Mouse (Mus musculus): ENCODE data around the gene Ptgis. TPM values are rescaled to one million over a fixed set of nuclear protein-coding genes. Genes with fewer than 3 reads are reported as not detected.
"Not testable (repeated sequence)": the region's sequence is repeated elsewhere in the genome, so short reads cannot be mapped to it uniquely, and the experiment has no call there.

Gene Ptgis
- polyA plus RNA-seq, 1 experiment from 2014 or later = 23.9 TPM

- ATAC-seq (ENCODE audit: insufficient number of reproducible peaks, insufficient read depth, low FRiP score, low TSS enrichment, low read depth) = no peak
- Histone ChIP-seq H3K4me1 (replicated peaks) (0 out of 2 replicates have a peak, but pooled peaks cover 5% of the 10 kb centered on the region), H3K4me2 (no peak overlapping the region), H3K36me3 (peaks cover 29% of the 10 kb centered on the region), H3K27me3 (no peaks in the 10 kb centered on the region), H3K9ac (replicated peaks) (no peak overlapping the region), H3K9me3 (no peaks in the 10 kb centered on the region), H3K27ac (no peak overlapping the region), H3K4me3 (replicated peaks) (no peak overlapping the region)
- WGBS = 89% methylated on average over 9 of the region's 9 CpGs
Measured at GRCm38 (mm10) chr2:167209900-167210299, 30.5 kb downstream of the Ptgis start.

DNA sequence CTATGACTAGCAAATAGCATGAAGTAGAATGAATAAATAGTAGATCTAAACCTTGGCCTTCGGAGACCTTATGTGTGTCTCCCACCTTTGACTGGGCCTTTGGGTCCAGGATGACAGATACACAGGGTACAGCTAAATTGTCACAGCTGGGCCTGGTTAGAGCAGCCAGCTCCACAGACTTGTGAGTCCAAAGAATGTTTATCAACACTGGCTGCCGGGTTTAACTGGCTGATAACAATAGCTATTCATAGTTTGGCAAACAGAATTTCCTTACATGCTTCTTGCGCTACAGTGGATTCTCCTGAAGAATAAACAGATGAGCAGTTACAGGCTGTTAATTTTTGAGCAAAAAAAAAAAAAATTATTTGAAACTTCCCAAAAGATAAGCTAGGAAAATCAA lies 31.4 kb downstream of the Ptgis start:
- Histone ChIP-seq H3K27me3 (no peaks in the 10 kb centered on the region), H3K4me3 (replicated peaks) (no peak overlapping the region), H3K4me1 (replicated peaks) (0 out of 2 replicates have a peak, but pooled peaks cover 5% of the 10 kb centered on the region), H3K36me3 (peaks cover 30% of the 10 kb centered on the region; the same call in 1 of the 2 replicates), H3K4me2 (no peak overlapping the region), H3K9ac (replicated peaks) (no peak overlapping the region), H3K27ac (no peak overlapping the region), H3K9me3 (no peaks in the 10 kb centered on the region)
- ATAC-seq (ENCODE audit: insufficient number of reproducible peaks, insufficient read depth, low FRiP score, low TSS enrichment, low read depth) = no peak
- WGBS = 93% methylated on average over 3 of the region's 3 CpGs

- no peak for ATAC-seq (ENCODE audit: insufficient number of reproducible peaks, insufficient read depth, low FRiP score, low TSS enrichment, low read depth)
- Histone ChIP-seq H3K27me3 (no peaks in the 10 kb centered on the region), H3K36me3 (peaks cover 20% of the 10 kb centered on the region; the same call in 1 of the 2 replicates), H3K9me3 (no peaks in the 10 kb centered on the region), H3K4me2 (no peak overlapping the region), H3K27ac (no peak overlapping the region), H3K4me3 (replicated peaks) (no peak overlapping the region), H3K9ac (replicated peaks) (no peak overlapping the region; the same call in 1 of the 2 replicates), H3K4me1 (replicated peaks) (0 out of 2 replicates have a peak, but pooled peaks cover 5% of the 10 kb centered on the region)
- WGBS = 89% methylated on average over 18 of the region's 18 CpGs
Measured at GRCm38 (mm10) chr2:167205918-167206629, 34.3 kb downstream of the Ptgis start.

- H3K4me2 ChIP-seq; ATAC-seq (ENCODE audit: insufficient number of reproducible peaks, insufficient read depth, low FRiP score, low TSS enrichment, low read depth); H3K4me3 ChIP-seq (replicated peaks); H3K27me3 ChIP-seq; H3K4me1 ChIP-seq (replicated peaks); H3K27ac ChIP-seq; H3K9me3 ChIP-seq; H3K9ac ChIP-seq (replicated peaks): not testable (repeated sequence)
- H3K36me3 ChIP-seq = peaks cover 20% of the 10 kb centered on the region; the same call in 1 of the 2 replicates
- 88% methylated on average over 5 of the region's 5 CpGs for WGBS
Measured at GRCm38 (mm10) chr2:167204686-167205085, 35.7 kb downstream of the Ptgis start.

- no peak for ATAC-seq (ENCODE audit: insufficient number of reproducible peaks, insufficient read depth, low FRiP score, low TSS enrichment, low read depth)
- H3K4me3 ChIP-seq (replicated peaks) = no peak overlapping the region
Measured at GRCm38 (mm10) chr2:167203505-167204166, 36.8 kb downstream of the Ptgis start.

DNA sequence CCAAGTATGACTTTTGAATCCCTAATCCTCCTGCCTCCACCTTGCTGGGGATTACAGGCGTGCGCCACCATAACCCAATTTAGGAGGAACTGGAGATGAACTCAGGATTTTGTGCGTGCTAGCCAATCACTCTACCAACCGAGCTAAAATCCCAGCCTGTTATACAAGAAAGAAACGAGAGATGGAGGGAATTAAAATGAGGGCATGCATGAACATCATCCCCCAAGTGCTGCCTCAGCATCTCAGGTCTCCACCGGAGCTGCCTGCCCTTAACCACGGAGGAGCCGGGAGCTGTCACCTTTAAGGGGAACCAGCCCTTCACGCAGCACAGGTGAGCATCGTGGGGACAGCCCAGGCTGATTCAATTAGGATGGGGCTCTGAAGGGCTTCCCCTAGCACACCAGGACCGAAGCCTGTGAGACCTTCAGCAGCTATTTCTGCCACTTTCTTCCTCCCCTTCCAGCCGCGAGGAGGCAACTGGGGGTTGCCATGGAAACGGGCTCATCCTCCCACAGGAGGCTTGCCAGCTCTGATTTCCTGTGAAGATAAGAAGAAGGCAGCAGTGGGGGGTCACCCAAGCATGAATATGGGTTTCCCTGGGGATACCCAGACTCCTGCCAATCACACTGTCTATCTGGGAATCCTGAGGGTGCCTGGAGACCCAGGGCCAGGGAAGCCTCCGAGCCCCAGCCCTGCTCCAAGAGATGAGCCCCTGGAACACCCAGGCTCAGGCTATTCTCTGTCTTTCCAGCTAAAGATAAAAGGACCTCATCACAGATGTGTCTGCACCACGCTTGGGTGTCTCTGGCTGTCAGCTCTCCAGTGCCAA lies 38.7 kb downstream of the Ptgis start:
- 0 out of 2 replicates have a peak, but pooled peaks cover 7% of the 10 kb centered on the region for H3K4me1 ChIP-seq (replicated peaks)
- H3K27me3 ChIP-seq = no peaks in the 10 kb centered on the region
- no peak for ATAC-seq (ENCODE audit: insufficient number of reproducible peaks, insufficient read depth, low FRiP score, low TSS enrichment, low read depth)
- WGBS = 50% methylated on average over 16 of the region's 16 CpGs
- H3K36me3 ChIP-seq = peaks cover 12% of the 10 kb centered on the region; the same call in 1 of the 2 replicates
- H3K27ac ChIP-seq = no peak overlapping the region
- H3K4me3 ChIP-seq (replicated peaks) = no peak overlapping the region
- H3K4me2 ChIP-seq = no peak overlapping the region
- no peak overlapping the region for H3K9ac ChIP-seq (replicated peaks)
- H3K9me3 ChIP-seq = no peaks in the 10 kb centered on the region

More at GRCm38 (mm10) chr2:167203505-167204166, 36.8 kb downstream of the Ptgis start:
- H3K36me3 ChIP-seq = peaks cover 20% of the 10 kb centered on the region; the same call in 1 of the 2 replicates
- 0 out of 2 replicates have a peak, but pooled peaks cover 6% of the 10 kb centered on the region for H3K4me1 ChIP-seq (replicated peaks)
- H3K27me3 ChIP-seq = no peaks in the 10 kb centered on the region
- no peak overlapping the region for H3K9ac ChIP-seq (replicated peaks)
- WGBS = 78% methylated on average over 7 of the region's 7 CpGs
- H3K27ac ChIP-seq = no peak overlapping the region
- no peaks in the 10 kb centered on the region for H3K9me3 ChIP-seq
- no peak overlapping the region for H3K4me2 ChIP-seq

DNA sequence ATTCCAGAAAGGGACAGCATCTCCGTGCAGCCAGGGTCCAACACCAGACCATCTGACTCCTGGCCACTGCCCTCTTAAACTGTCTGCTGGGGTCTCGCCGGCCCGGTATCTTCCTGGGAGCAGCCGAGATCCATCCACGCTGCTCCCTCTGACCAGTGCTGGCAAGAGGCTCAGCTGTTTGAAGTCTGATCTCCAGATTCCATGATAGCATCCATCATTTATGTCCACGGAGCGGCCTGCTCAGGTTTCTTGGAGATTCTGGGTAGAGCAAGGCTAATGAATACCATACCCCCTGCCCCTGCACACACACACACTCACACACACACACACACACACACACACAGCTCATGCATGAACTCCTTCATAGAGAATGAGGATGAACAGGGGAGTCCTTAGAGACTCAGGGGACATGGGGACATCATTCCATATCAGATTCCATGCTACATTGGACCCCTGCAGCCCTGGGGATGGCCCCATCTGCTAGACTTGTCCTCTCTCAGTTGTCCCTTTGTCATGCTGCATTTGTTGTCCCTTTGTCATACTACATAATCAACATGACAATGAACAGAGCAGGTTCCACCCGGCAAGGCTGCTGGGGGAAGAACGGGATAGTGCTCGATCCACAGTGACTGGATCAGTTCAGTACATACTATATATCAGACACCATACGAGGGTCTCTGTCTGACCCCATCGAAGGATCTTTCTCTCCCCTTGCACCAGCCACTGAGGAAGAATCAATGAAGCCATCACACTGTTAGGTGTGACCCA lies 41.6 kb downstream of the Ptgis start:
- Histone ChIP-seq H3K27ac (no peak overlapping the region), H3K27me3 (no peaks in the 10 kb centered on the region), H3K36me3 (peaks cover 7% of the 10 kb centered on the region; the same call in 1 of the 2 replicates), H3K9me3 (no peaks in the 10 kb centered on the region), H3K4me3 (replicated peaks) (no peak overlapping the region), H3K4me1 (replicated peaks) (0 out of 2 replicates have a peak, but pooled peaks cover 2% of the 10 kb centered on the region), H3K9ac (replicated peaks) (0 out of 2 replicates have a peak overlapping the region, but pooled peaks have one; percentile 8), H3K4me2 (no peak overlapping the region)
- ATAC-seq (ENCODE audit: insufficient number of reproducible peaks, insufficient read depth, low FRiP score, low TSS enrichment, low read depth) = no peak
- WGBS = 39% methylated on average over 13 of the region's 13 CpGs

DNA sequence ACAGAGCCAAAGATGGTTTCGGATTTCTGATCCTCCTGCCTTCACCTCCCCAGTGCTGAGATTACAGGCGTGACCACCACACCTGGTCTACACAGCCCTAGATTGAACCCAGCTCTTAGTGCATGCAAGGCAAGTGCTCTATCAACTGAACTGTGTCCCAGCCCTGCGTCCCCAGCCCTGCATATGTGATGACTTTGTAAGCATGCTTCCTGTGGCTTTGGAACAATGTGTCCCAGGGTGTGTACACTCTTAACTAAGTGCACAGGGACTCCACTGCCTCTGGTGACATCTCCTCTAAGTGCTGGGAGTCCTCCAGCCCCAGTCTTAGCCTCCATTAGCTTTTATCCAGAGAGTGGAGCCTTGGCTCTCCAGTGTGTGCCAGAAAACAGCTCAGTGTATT lies 47.0 kb downstream of the Ptgis start:
- 81% methylated on average over 3 of the region's 3 CpGs for WGBS
- Histone ChIP-seq H3K9ac (replicated peaks) (no peak overlapping the region), H3K27me3 (peaks cover 43% of the 10 kb centered on the region), H3K4me2 (no peak overlapping the region), H3K4me3 (replicated peaks) (no peak overlapping the region), H3K4me1 (replicated peaks) (peaks cover 19% of the 10 kb centered on the region), H3K9me3 (no peaks in the 10 kb centered on the region), H3K27ac (no peak overlapping the region), H3K36me3 (no peaks in the 10 kb centered on the region)
- no peak for ATAC-seq (ENCODE audit: insufficient number of reproducible peaks, insufficient read depth, low FRiP score, low TSS enrichment, low read depth)

GRCm38 (mm10) chr2:167190076-167190399 lies 50.4 kb downstream of the Ptgis start, which contains the start of gene Kcnb1:
TSS of gene Kcnb1 (minus strand) at chr2:167190155.
- ATAC-seq (ENCODE audit: insufficient number of reproducible peaks, insufficient read depth, low FRiP score, low TSS enrichment, low read depth) = peak; percentile 43; the same call in 1 of the 2 replicates
- peak within 1 kb of the TSS; percentile 45 for H3K9ac ChIP-seq (replicated peaks)
- H3K9me3 ChIP-seq = no peaks in the 10 kb centered on the region
- peaks cover 26% of the 10 kb centered on the region for H3K4me1 ChIP-seq (replicated peaks)
- peaks cover 76% of the 10 kb centered on the region for H3K27me3 ChIP-seq
- H3K36me3 ChIP-seq = no peaks in the 10 kb centered on the region
- under 1% methylated on average over 32 of the region's 41 CpGs for WGBS
- peak within 1 kb of the TSS; percentile 82 for H3K4me2 ChIP-seq
- H3K27ac ChIP-seq = no peak within 1 kb of the TSS
- H3K4me3 ChIP-seq (replicated peaks) = peak within 1 kb of the TSS; percentile 55

DNA sequence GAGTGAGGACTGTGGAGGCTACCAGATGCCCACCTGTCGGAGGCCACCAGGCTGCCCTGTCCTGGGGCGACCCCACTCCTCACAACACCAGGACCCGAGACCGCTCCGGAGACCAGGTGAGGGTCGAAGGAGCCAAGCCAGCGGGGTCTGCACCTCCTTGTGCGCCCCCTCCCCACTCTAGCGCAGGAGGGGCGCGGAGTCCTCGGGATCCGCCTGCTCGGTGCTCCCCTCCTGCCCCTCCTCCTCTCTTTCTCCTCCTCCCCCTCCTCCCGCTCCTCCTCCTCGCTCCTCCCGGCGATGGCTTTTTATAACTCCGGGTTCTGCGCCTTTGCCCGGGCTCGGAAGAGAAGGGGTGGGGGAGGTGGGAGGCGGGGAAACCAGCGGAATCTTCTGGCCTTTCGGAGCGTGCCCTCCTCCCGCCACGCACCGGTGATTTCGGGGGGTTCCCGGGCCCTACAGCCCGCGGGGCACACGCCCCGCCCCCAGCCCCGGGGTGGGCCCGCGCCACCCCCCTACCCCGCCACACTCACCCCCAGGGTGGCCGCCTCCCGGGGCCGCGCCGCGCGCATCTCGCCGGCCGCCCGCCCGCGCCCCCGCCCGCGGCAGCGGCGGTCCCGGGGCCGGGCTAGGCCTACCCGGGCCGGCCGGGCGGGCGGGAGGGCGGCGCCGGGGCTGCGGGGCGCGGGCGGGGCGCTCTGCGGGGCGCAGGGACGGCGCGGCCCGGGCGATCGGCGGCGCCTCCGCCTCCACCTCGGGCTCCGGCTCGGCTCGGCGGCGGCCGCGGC lies 50.9 kb downstream of the Ptgis start:
- H3K4me3 ChIP-seq (replicated peaks) = peak overlapping the region; percentile 55
- peaks cover 82% of the 10 kb centered on the region for H3K27me3 ChIP-seq
- H3K27ac ChIP-seq = no peak overlapping the region
- H3K36me3 ChIP-seq = no peaks in the 10 kb centered on the region
- H3K4me1 ChIP-seq (replicated peaks) = peaks cover 26% of the 10 kb centered on the region
- WGBS = under 1% methylated on average over 41 of the region's 91 CpGs
- peak overlapping the region; percentile 45 for H3K9ac ChIP-seq (replicated peaks)
- H3K9me3 ChIP-seq = no peaks in the 10 kb centered on the region
- peak overlapping the region; percentile 82 for H3K4me2 ChIP-seq
- ATAC-seq (ENCODE audit: insufficient number of reproducible peaks, insufficient read depth, low FRiP score, low TSS enrichment, low read depth) = 0 out of 2 replicates have a peak, but pooled peaks have one; percentile 1
